9 mouse cellular contexts compared by ENCODE assay signal in genomic region chr6:140547203-140547944, GRCm38 (mm10).
DNase-seq lines count a peak whose midpoint lies in the region; ATAC-seq lines count a peak whose summit lies in the region.
"Had no signal": no experiment of that assay in that cellular context is flagged by ENCODE, and none has a peak within 500 bp of the region (broad histone marks: within the 10 kb centered on the region; RNA-seq: fewer than 3 reads in every experiment).

No protein-coding gene starts in this region.

- H3K9ac ChIP-seq in hindbrain, embryonic 12.5 days: no peak overlapping the region
- H3K9ac ChIP-seq in hindbrain, embryonic 16.5 days (ENCODE audit: low read depth, low read length): no peak overlapping the region
- H3K9ac ChIP-seq in hindbrain, embryonic 14.5 days: no peak overlapping the region
- no peak overlapping the region for H3K9ac ChIP-seq in neural tube, embryonic 14.5 days (replicated peaks; ENCODE audit: low read depth, low read length)

- no peaks in the 10 kb centered on the region for H3K9me3 ChIP-seq in hindbrain, embryonic 12.5 days (replicated peaks)
- no peaks in the 10 kb centered on the region for H3K9me3 ChIP-seq in hindbrain, embryonic 16.5 days (ENCODE audit: control insufficient read depth, low read length)
- H3K9me3 ChIP-seq in hindbrain, embryonic 14.5 days (ENCODE audit: control insufficient read depth, low read length): no peaks in the 10 kb centered on the region
- no peaks in the 10 kb centered on the region for H3K9me3 ChIP-seq in neural tube, embryonic 14.5 days (ENCODE audit: control insufficient read depth, low read length)

- H3K27ac ChIP-seq in hindbrain, embryonic 12.5 days: no peak overlapping the region
- no peak overlapping the region; the same call in 1 of the 2 replicates for H3K27ac ChIP-seq in hindbrain, embryonic 16.5 days (ENCODE audit: low read depth, low read length)
- no peak overlapping the region for H3K27ac ChIP-seq in hindbrain, embryonic 14.5 days
- H3K27ac ChIP-seq in neural tube, embryonic 14.5 days (ENCODE audit: low read depth, low read length): no peak overlapping the region

- no peaks in the 10 kb centered on the region for H3K27me3 ChIP-seq in hindbrain, embryonic 12.5 days
- no peaks in the 10 kb centered on the region for H3K27me3 ChIP-seq in hindbrain, embryonic 16.5 days (replicated peaks; ENCODE audit: control insufficient read depth, insufficient read depth, low read length)
- H3K27me3 ChIP-seq in hindbrain, embryonic 14.5 days (ENCODE audit: control insufficient read depth, insufficient read depth, low read length): no peaks in the 10 kb centered on the region
- H3K27me3 ChIP-seq in neural tube, embryonic 14.5 days (ENCODE audit: control insufficient read depth, insufficient read depth, low read length): no peaks in the 10 kb centered on the region

- peak; percentile 74 for ATAC-seq in hindbrain, embryonic 12.5 days (ENCODE audit: low FRiP score)
- ATAC-seq in hindbrain, embryonic 16.5 days: no peak
- peak; percentile 65; the same call in 1 of the 2 replicates for ATAC-seq in hindbrain, embryonic 14.5 days (ENCODE audit: low FRiP score)
- ATAC-seq in neural tube, embryonic 14.5 days (ENCODE audit: low read depth): peak; percentile 71; the same call in 1 of the 2 replicates

- peaks cover 15% of the 10 kb centered on the region for H3K4me1 ChIP-seq in hindbrain, embryonic 12.5 days
- no peaks in the 10 kb centered on the region; the same call in 1 of the 2 replicates for H3K4me1 ChIP-seq in hindbrain, embryonic 16.5 days (ENCODE audit: control insufficient read depth, insufficient read depth, low read depth, low read length)
- H3K4me1 ChIP-seq in hindbrain, embryonic 14.5 days (replicated peaks; ENCODE audit: control insufficient read depth, insufficient read depth, low read length): no peaks in the 10 kb centered on the region
- H3K4me1 ChIP-seq in neural tube, embryonic 14.5 days (ENCODE audit: control insufficient read depth, insufficient read depth, low read length): peaks cover 4% of the 10 kb centered on the region; the same call in 1 of the 2 replicates

- peak; percentile 21 for DNase-seq in embryo, embryonic 10.5 days (ENCODE audit: low spot score)
- no peak for DNase-seq in embryo, embryonic 10 days (ENCODE audit: low spot score)
- no peak for DNase-seq in hindbrain, embryonic 14.5 days (ENCODE audit: low spot score)
- no peak for DNase-seq in layer of hippocampus, postnatal 25 days (ENCODE audit: extremely low spot score in 1 of 2, low spot score in 1 of 2)
- no peak for DNase-seq in left cerebral cortex, adult 9 months (ENCODE audit: low spot score in 2 of 2)
- DNase-seq: lung, postnatal 14 days had no signal

- H3K4me3 ChIP-seq in hindbrain, embryonic 12.5 days: no peak overlapping the region
- H3K4me3 ChIP-seq in hindbrain, embryonic 16.5 days (ENCODE audit: low read length): no peak overlapping the region
- H3K4me3 ChIP-seq in hindbrain, embryonic 14.5 days (replicated peaks; ENCODE audit: low read length): no peak overlapping the region
- H3K4me3 ChIP-seq in neural tube, embryonic 14.5 days (ENCODE audit: low read depth, low read length): no peak overlapping the region

- H3K4me2 ChIP-seq in hindbrain, embryonic 12.5 days (replicated peaks): no peak overlapping the region
- no peak overlapping the region for H3K4me2 ChIP-seq in hindbrain, embryonic 16.5 days (ENCODE audit: low read length)
- no peak overlapping the region for H3K4me2 ChIP-seq in hindbrain, embryonic 14.5 days (replicated peaks)
- no peak overlapping the region for H3K4me2 ChIP-seq in neural tube, embryonic 14.5 days (ENCODE audit: low read depth, low read length)

- WGBS in hindbrain, embryonic 12.5 days: 77% methylated on average over 11 of the region's 11 CpGs
- 70% methylated on average over 11 of the region's 11 CpGs for WGBS in hindbrain, embryonic 16.5 days
- WGBS in hindbrain, embryonic 14.5 days: 73% methylated on average over 11 of the region's 11 CpGs
- WGBS in neural tube, embryonic 14.5 days: 67% methylated on average over 11 of the region's 11 CpGs

- peaks cover 53% of the 10 kb centered on the region for H3K36me3 ChIP-seq in hindbrain, embryonic 12.5 days
- peaks cover 15% of the 10 kb centered on the region for H3K36me3 ChIP-seq in hindbrain, embryonic 16.5 days (ENCODE audit: control insufficient read depth, insufficient read depth, low read length)
- peaks cover 58% of the 10 kb centered on the region for H3K36me3 ChIP-seq in hindbrain, embryonic 14.5 days (replicated peaks; ENCODE audit: control insufficient read depth, insufficient read depth)
- H3K36me3 ChIP-seq in neural tube, embryonic 14.5 days (ENCODE audit: control insufficient read depth, insufficient read depth, low read length): peaks cover 18% of the 10 kb centered on the region
